Mouse (Mus musculus): ENCODE data around the gene Dguok. TPM values are rescaled to one million over a fixed set of nuclear protein-coding genes. Genes with fewer than 3 reads are reported as not detected.

The Dguok gene
- total RNA-seq, 2 experiments from 2014 or later: 44.5 to 47.5 TPM

DNA sequence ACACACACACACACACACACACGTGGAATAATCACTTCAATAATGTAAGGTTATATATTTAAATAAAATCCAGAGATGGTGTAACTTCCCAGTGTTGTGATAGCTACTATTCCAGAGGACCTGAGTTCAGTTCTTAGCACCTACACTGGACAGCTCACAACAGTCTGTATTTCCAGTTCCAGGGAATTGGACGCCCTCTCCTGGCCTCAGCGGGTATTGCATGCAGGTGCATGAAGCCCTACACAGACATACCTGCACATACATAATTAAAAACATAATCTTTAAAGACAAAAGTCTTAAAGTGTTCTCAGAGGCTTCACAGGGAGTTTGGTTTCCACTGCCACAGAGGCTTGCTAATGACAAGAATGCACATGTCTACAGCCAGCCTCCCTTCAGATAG lies 6.3 kb downstream of the Dguok start:
- DNase-seq: no peak

DNA sequence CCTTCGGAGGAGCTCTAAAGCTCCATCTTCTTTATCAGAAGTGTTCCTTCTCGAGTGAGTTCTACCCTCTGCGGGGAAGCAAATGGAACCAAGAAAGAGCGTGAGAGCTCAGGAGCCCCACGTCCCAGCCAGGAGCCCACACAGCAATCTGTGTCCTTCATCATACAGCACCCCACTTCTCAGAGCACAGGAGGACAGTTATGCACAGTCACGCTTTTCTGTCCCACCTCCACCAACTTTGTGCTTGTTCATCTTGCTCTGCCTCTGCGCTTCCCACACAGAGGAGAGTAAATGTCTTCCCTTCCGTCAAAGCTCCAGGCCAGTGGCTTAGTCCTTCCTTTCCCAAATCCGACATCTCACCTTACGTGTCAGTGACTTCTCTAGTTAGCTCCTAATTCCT lies 7.7 kb downstream of the Dguok start:
- DNase-seq: no peak

DNA sequence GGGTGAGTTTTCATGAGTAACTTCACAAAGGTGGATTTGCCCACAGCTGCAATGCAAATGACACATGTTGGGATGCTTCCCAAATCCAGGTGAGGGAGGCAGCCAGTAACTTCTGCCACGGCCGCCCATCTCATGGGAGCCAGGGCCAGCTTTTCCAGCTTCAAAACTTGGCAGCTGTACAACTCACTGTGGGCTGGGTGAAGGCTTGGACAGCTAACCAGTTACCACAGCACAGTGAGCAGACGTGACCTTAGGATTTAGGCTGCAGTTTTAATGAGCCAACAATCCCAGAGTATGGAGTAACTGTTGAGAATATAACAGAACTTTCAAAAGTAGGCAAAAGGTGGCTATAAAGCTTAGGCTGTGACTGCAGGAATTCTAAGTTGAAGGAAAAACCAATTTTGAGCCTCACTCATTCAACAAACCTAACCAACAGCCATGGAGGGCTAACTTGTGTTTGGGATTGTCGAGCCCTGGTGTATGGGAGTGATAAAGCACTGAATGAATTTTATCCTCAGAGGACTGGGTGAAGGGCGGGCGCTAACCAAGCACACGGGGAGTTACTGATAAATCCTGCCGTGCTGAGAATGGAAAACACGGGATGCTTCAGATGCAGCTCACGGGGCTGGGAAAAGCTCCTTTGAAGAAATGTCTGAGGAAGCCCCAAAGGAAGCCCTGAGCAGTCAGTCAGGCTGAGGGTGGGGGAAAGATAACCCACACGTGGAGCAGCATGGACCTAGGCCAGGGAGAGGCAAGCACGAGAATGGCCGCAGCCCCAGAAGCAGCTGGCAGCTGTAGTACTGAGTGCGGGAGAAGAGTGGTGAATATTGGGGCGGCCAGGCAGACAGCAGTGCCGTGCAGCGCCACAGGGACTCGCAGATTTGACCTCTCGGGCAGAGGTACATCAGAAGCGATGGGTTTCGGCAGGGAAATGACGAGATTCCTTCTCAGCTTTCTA lies 9.7 kb downstream of the Dguok start:
- peak; percentile 73 to 78 for DNase-seq

DNA sequence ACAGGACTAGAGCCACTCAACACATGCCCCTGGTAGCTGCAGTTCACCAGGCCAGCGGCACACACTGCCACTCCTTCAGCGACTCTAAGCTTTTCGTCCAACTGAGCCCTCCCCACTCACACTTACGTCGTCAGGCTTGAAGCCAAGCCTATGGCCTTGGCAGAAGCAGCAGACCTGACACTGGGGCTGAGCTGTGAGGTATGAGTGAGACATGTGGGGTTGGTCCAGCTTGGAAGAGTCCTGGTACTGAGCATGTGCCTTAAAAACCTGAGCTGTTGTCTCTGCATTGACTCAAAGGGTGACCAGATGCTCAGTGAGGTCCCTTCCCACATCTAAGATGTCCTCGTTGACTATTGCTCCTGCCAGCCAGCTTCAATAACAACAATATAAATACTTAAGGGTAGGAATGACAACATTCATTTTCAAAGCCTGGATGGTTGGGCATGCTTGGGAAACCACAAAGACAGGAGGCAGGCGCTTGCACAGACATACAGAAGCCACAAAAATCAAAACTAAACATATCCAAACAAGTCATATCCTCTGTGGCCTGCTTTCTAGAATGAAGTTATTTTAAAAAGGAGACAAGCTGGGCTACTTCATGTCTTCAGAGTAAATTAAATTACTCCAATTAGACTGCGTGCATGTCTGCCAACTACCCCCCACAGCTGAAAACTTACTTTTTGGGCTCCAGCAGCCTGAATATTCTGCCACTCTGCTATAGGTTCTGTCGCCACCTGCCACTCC lies 10.6 kb downstream of the Dguok start:
- DNase-seq: peak; percentile 86 to 92

DNA sequence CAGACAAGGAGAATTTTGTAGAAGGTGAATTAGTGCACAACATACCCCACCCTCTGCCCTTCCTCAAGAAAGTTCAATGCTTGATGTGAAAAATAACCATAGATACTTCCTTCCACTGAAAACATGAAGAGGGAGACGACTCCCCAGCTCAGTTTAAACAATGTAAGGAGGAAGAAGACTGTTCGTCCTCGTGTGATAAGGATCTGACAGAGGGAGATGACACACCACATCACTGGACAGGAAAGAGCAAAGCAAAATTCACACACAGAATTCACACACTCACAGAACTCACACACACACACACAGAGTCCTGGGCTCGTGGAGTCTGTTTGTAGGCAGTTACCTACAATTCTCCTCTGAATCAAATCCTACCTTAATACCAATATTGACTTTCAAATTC lies 16.1 kb downstream of the Dguok start:
- DNase-seq: no peak

DNA sequence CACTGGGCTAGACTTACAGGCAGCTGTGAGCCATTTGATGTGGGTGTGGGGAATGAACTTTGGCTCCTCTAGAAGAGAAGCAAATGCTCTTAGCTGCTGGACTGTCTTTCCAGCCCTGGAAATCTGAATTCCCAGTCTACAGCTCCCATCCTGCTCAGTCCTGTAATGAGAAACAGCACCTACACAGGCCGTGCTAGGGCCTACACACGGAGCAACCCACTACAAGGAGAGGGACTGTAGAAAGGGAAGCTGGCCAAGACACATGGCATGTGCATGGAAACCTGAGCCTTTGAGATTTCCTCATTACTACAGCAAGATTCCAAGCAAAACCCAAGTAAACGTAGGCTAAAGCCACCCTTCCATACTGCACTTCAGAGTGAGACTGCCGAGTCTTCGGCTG lies 18.6 kb downstream of the Dguok start:
- no peak for DNase-seq

DNA sequence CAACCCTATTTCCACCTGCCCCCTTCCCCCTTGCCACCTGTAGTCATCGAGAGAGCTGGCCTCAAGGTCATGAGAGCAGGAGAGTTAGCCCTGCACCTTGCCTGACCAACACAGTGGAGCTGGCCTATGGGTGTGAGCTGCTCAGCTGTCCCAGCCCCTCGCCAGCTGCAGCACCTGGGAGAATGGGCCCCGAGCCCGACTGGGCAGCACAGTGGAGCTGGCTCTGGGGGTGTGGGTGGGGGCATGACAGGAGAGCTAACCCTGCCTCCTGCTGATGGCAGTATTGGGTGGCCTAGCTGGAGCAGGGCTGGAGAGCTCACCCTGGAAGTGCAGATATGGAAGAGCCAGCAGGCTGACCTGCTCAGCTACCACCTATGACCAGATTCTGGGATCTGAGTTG lies 19.5 kb downstream of the Dguok start:
- DNase-seq: no peak

DNA sequence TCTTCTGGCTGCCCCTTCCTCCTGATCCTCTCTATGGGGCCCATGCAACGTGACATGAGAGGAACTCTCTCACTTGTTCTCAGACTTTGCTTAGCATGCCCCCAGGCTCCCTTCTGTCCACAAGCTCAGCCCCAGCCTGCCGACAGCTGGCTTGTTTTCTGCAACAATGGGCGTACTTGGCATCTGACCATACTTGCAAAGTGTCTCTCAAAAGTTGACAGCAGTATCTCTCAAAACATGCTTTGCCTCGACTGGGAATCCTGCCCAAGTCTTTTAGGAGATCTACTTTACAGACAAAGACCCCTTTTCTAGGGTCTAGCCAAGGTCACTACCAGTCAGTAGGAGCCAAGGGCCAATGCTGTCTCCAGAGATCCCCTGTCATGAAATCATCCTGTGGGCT lies 20.9 kb downstream of the Dguok start:
- no peak for DNase-seq

DNA sequence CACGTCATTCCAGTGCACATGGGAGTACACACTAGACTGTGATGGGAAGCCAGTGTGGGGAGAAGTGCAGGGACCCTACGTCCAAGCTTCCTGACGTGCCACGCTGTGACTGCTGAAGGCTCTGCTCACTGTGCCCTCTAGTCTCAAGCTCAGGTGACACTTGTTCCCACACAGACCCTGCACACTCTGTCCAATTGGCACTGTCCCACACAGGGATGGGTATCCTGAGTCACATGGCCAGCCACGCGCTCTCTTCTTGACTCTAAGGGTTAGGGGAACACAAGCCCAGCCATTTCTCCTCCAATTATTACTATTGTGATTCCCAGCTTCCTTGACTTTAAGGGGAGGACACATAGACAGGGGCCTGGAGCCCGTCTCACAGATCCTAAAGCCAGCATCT lies 23.0 kb downstream of the Dguok start:
- no peak for DNase-seq

DNA sequence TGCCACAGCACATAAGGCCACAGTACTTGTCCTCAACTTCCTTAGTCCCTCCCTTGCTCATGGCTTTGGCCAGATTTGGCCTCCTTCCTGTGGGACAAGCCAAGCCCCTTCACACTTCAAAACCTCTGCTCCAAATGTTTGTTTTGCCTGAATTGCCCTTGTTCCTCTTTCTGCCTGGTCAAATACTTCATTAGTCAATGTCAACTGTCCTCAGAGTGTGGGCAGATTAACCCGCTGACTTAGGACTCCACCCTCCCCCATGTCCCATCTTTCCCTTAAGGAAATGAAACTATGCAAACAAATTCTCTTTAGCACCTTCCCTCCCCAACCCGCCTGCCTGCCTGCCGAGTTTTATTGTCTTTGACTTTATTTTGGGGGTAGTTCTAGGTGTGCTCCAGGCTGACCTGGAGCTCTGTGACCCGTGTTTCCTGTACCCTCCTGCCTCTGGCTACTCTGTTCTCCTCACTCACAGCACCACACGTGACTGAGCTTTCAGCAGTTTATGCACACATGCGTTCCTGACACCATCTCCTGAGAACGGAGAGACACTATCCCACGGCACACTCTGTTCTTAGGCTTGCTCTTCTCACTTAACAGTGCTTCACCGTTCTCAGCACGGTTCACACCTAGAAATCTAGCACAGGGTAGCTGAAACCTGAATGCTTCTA lies 24.2 kb downstream of the Dguok start:
- DNase-seq: no peak

DNA sequence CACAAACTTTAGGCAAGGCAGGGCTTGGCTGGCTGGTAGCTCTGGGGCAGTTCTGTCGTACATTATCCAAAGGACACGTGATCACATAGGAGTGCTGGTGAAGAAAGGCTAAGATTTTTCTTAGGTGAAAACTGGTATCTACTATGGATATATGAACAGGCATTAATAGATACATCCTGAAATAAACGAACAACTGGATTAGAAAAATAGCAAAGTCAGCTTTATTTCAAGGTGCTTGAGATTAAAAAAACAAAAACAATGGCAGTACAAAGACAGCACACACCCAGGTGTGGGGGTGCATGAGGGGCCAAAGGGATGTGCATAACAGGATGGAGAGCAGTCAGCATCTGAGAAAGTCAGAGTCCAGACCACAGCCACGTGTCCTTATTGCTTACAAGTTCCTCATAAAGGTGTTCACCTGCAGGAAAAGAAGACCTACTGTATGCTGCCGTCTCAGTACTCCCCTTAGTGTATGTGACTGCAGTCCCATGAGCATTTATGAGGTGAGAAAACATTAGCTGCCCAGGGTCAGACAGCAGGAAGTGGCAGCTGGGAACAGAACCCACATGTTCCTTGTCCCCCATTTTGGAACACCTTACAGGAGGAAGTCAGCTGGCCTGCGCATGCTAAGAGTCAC lies 26.6 kb downstream of the Dguok start:
- no peak for DNase-seq

DNA sequence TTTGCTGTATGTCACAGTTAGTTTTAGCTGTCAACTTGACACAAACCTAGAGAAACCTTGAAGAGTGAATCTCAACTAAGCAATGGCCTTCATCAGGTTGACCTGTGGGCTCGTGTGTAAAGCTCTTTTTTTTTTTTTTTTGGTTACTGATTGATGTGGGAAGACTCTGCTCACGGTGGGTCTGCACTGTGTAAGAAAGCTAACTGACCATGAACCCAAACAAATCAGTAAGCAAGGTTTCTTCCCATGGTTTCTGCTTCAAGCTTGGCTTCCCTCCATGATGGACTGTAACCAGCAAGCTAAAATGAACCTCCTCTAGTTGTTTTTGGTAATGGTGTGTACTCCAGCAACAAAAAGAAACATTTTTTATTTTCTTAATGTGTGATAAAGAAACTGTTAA lies 27.6 kb downstream of the Dguok start:
- no peak for DNase-seq

DNA sequence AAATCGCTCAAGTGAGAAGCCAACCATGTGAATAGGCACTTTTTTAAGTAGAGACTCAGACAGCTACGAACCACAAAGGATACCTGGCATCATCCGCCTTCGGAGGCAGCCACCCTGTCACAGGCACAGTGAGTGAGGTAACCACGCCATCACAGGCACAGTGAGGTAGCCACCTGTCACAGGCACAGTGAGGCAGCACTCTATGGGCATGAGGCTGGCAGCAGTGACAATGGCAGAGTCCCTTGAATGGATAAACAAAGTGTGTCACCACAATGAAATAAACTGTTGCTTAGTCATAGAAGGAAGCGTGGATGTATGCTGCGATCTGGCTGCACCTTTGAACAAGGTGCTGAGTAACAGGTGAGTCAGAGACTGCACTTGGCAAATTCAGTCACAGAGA lies 28.1 kb downstream of the Dguok start:
- no peak for DNase-seq

DNA sequence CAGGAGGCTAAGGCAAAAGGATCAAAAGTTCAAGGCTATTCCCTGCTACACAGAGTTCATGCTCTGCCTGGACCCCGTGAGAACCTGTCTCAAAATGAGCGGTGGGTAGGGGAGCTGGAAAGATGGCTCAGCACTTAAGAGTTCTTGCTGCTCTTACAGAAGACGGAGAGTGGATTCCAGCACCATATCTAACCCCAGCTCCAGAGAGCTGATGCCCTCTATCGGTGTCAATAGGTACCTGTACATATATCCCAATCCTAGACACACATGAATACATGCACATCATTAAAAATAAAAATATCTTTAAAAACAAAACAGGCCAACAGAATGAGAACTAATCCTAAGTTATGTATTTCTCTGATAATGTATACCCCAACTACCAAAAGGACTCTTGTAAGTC lies 28.6 kb downstream of the Dguok start:
- no peak for DNase-seq

DNA sequence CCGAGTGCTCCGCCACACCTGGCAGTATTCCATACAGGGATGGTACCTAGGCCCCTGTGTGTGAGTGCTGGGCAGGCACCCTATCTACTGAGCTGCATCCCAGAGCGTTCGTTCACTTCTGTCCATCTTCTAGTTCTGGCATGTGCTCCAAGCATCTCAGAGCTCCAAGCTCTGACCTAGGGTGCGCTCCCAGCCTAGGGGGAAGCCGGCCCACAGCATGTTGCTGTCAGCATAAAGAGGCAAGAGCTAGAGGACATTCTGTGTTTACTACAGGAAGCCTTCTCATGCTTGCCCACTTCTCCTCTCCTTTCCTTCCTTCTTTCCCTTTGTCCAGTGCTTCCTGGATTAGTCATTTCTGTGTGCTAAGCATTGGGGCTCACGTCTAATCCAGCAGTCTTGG lies 31.3 kb downstream of the Dguok start:
- DNase-seq: no peak

DNA sequence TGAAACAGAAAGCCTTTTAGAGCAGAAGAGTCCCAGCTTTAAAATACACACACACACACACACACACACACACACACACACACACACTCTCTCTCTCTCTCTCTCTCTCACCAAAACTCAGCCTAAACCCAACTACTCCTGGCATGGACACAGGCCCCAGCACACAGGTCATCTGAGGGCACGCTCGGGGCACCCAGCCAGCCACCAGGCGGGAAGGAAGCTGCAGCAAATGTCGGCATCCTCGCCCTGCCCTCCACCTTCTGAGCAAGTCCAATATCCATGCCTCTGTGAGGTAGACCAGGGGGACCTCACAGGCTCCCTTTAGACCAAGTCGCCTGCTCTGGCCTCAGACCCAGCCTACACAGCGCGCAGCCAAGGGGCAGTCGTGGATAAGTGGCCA lies 33.5 kb downstream of the Dguok start:
- DNase-seq: peak; percentile 71 to 85

DNA sequence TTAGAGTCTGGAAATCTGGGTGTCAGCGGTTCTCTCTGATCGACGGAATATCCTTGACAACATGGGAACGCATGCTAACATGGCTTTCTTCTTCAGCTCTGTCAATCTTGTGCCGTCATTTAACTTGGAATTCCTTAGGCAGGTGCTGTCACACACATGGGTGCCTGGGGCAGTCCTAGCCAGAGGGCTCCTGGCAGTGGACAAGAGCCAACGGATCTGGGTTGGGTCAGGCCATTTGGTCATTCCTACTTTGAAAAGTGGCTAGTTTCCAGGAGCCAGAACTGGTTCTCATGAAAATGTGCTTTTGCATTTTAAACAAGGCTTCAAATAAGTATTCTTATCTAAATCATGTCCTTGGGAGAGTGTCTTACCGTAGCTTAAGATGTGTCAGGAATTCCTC lies 35.0 kb downstream of the Dguok start:
- no peak for DNase-seq

DNA sequence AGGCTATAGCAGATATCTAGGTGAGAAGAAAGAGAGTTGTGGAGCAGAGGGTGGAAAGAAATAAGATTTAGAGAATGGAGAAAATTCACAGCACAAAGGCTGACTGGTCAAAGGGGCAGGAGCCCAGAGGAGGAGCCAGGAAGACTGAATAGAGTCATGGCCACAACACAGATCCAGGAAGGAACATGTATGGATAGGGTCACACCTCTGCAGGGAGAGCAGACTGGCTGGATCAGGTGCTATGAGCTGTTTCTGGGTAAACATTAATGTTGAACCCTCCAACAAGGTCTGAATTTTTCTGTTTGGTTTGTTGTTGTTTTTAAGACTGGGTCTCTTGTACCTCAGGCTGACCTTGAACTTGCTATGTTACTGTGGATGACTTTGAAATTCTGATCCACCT lies 42.8 kb downstream of the Dguok start:
- DNase-seq: no peak

DNA sequence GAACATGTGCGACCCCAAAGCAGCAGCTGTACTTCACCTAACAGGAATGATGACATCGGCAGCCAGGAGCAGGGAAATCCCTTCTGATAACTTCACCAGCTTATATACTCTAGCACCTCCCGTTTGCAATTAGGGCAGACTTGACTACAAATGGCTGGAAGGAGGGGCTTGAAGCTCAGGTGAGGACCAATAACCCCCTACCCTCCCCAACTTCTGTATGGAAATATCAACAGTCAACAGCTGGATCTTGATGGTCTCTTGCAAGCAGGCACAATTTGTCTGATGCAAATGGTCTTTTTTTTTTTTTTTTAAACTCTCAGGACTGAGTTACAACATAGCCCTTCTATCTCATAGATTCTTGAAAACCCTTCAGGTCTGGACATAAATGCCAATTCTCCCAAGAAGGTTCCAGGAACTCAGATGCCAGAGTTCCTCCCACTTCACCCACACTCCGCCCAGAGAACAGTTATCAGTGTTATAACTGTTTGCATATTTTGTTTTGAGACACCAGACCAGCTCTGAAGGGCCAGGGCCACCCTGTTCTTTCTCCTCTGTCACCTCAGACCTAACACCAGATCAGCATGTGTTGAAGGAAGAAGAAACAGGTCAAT lies 47.6 kb downstream of the Dguok start, which contains the start of gene Tet3:
Tet3 (minus strand) TSS at position 51 of the 611 bp plus-strand sequence.
- DNase-seq: no peak

DNA sequence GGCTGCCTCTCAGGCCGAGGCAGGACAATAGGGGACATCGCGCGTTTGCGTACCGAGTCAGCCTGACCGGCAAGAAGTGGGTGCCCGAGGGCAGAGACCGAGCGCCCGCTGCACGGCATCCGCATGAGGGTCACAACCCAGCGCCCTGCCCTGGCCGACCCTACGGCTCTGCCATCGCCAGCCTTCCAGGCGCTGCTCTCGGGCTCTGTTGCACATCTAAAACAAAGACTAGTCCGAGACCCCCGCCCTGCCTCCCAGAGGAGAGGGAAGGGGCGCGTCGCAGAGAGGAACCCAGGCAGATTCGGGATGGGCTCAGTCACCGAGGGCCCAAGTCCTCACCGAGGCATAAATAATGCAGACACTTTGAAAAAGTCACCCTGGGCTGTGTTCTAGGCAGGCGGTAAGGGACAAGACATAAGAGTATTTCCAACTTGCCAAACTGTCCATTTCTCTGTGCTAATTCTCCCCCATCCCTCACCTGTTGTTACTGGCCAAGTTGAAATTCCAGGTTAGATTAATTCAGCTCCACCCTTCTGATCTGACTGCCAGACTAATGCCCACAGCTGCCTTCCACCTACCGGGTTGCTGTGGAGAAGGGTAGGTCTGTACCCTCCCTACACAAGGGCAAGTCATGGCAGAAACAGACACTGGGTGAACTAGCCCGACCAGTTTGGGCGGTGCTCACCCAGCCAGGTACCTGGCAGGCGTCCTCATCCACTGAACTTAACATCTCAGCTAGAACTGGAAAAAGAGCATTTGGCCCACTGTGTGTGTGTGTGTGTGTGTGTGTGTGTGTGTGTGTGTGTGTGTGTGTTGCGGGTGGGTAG lies 49.6 kb downstream of the Dguok start:
- no peak for DNase-seq

All from adrenal gland, postnatal 36 days (tissue).